Mouse (Mus musculus) cerebellum, postnatal 14 days (tissue): ENCODE data around the gene Kcnj6.
A peak's percentile ranks its signal among the peaks of the same experiment; 100 is the strongest.

Experiments used
- DNase-seq, 2 experiments: peaks; one replicate each; pipeline ENCODE4 v3.0.0; 2021; ENCODE audit warnings: mixed read lengths in 2 of 2

Kcnj6 gene

GRCm38 (mm10) chr16:94997340-94997849 is at the start of gene Kcnj6:
Gene Kcnj6, minus strand, starts transcription at chr16:94997701.
- peak; percentile 93 to 94 for DNase-seq

GRCm38 (mm10) chr16:95009937-95010336 is 12.4 kb upstream of the Kcnj6 start:
- DNase-seq: no peak

- DNase-seq: no peak
These were observed 7.1 kb upstream of the Kcnj6 start for GRCm38 (mm10) chr16:95004599-95004998.

GRCm38 (mm10) chr16:94999551-94999950 is 2.0 kb upstream of the Kcnj6 start:
- DNase-seq: peak in 1 of 2 experiments; percentile 61

GRCm38 (mm10) chr16:94999019-94999418 is 1.5 kb upstream of the Kcnj6 start:
- no peak for DNase-seq

GRCm38 (mm10) chr16:94996791-94997281 is 665 bp downstream of the Kcnj6 start:
- DNase-seq: peak; percentile 77 to 79

GRCm38 (mm10) chr16:94995542-94996131 is 1.9 kb downstream of the Kcnj6 start:
- peak; percentile 66 to 71 for DNase-seq

- peak in 1 of 2 experiments; percentile 29 for DNase-seq
These were observed 2.6 kb downstream of the Kcnj6 start for GRCm38 (mm10) chr16:94994924-94995323.

GRCm38 (mm10) chr16:94994148-94994547 is 3.4 kb downstream of the Kcnj6 start:
- DNase-seq: no peak

- DNase-seq: no peak
These were observed 7.4 kb downstream of the Kcnj6 start for GRCm38 (mm10) chr16:94990114-94990513.

- peak; percentile 90 to 91 for DNase-seq
These were observed 10.8 kb downstream of the Kcnj6 start for GRCm38 (mm10) chr16:94986731-94987130.

GRCm38 (mm10) chr16:94984263-94984662 is 13.2 kb downstream of the Kcnj6 start:
- no peak for DNase-seq

- no peak for DNase-seq
These were observed 17.1 kb downstream of the Kcnj6 start for GRCm38 (mm10) chr16:94980374-94980773.

GRCm38 (mm10) chr16:94979499-94979898 is 18.0 kb downstream of the Kcnj6 start:
- peak; percentile 76 to 82 for DNase-seq

GRCm38 (mm10) chr16:94972080-94972855 is 25.2 kb downstream of the Kcnj6 start:
- DNase-seq: peak in 1 of 2 experiments; percentile 37

GRCm38 (mm10) chr16:94968941-94969340 is 28.6 kb downstream of the Kcnj6 start:
- DNase-seq: peak; percentile 40 to 59

GRCm38 (mm10) chr16:94968472-94968871 is 29.0 kb downstream of the Kcnj6 start:
- DNase-seq: no peak

GRCm38 (mm10) chr16:94957156-94957828 is 40.2 kb downstream of the Kcnj6 start:
- DNase-seq: no peak

GRCm38 (mm10) chr16:94956410-94956809 is 41.1 kb downstream of the Kcnj6 start:
- peak; percentile 58 to 65 for DNase-seq

GRCm38 (mm10) chr16:94953294-94953693 is 44.2 kb downstream of the Kcnj6 start:
- no peak for DNase-seq

GRCm38 (mm10) chr16:94949172-94949571 is 48.3 kb downstream of the Kcnj6 start:
- DNase-seq: peak; percentile 71 to 75

- DNase-seq: peak; percentile 61 to 67
These were observed 50.7 kb downstream of the Kcnj6 start for GRCm38 (mm10) chr16:94946848-94947247.

GRCm38 (mm10) chr16:94932702-94933101 is 64.8 kb downstream of the Kcnj6 start:
- DNase-seq: no peak
